Comparison of ENCODE assay signal across 14 mouse cellular contexts in the genomic region with DNA sequence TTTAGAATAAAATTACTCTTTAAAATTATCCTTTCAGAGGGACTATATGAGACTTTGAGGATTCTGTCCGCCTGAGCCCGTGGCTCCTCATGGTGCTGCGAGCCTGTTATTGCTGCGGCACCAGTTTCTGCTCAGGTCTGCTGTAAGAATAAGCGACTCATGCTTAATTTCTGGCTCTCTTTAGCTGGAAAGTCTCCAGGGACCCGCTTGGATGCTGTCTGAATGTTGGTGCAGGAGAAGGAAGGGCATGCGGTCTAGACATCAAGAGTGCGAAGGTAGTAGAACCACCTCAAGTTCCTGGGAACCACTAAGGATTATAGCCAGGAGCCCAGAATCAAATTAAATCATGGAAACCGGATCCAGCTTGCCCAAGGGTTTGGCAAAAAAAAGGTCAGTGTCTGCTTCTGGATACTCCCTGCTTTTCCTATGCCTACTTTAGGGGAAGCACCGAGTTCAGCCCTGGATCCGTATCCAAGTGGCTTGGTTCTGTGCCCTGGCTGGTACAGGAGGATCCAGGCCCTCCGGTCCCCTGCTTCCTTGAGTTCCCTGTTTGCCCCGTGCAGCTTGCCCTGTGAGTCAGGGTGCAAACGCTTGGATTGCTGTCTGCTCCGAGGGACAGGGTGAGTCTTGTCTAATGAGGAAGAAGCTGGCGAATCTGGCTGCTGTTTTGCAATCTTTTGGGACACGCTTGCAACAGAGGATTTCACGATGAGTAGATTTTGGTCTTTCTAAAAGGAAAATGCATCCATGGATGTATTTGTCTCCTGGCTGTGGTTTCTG.
DNase-seq lines count a peak whose midpoint lies in the region; ATAC-seq and TF ChIP-seq lines count a peak whose summit lies in the region.
"Had no signal": no experiment of that assay in that cellular context is flagged by ENCODE, and none has a peak within 500 bp of the region (broad histone marks: within the 10 kb centered on the region; RNA-seq: fewer than 3 reads in every experiment).

No protein-coding gene starts in this region.

- peak; percentile 37 to 49 for DNase-seq in heart, adult 2 months
- peak; percentile 22 for DNase-seq in brain, embryonic 14.5 days (ENCODE audit: low read depth)
- peak; percentile 14 to 37 for DNase-seq in heart, postnatal 36 days
- DNase-seq in embryo, embryonic 10 days (ENCODE audit: low spot score): no peak
- no peak for DNase-seq in midbrain, embryonic 11.5 days (ENCODE audit: low spot score, missing footprints)
- DNase-seq in thymus, postnatal 4 days: no peak
- DNase-seq: kidney, postnatal 4 days; thymus, adult 2 months had no signal

- H3K9me3 ChIP-seq in heart, embryonic 11.5 days (replicated peaks; ENCODE audit: control insufficient read depth, low read length): no peaks in the 10 kb centered on the region
- no peaks in the 10 kb centered on the region for H3K9me3 ChIP-seq in midbrain, embryonic 11.5 days (ENCODE audit: control insufficient read depth, low read length)
- H3K9me3 ChIP-seq: forebrain, embryonic 13.5 days; hindbrain, embryonic 10.5 days; limb, embryonic 12.5 days; neural tube, embryonic 15.5 days had no signal

- peak overlapping the region; percentile 0 for H3ac ChIP-seq in C2C12 (ENCODE audit: control insufficient read depth, insufficient read length, low read depth)

- TF ChIP-seq POLR2A in heart, adult 2 months (IDR thresholded peaks at IDR 0.05; ENCODE audit: insufficient read depth, low read depth, low read length): no peak
- TF ChIP-seq POLR2A in brain, embryonic 14.5 days (IDR thresholded peaks at IDR 0.05; ENCODE audit: borderline replicate concordance, extremely low read depth, insufficient read depth, insufficient read length, poor library complexity, severe bottlenecking): no peak

- intact Hi-C loops in heart, adult 2 months (cut with DNase I): no loop called here
- intact Hi-C loops in heart, postnatal 36 days (cut with DNase I): no loop called here

- H3K79me3 ChIP-seq in C2C12 (ENCODE audit: low read depth): no peaks in the 10 kb centered on the region

- no peak overlapping the region for H3K4me2 ChIP-seq in heart, embryonic 11.5 days
- no peak overlapping the region for H3K4me2 ChIP-seq in midbrain, embryonic 11.5 days
- H3K4me2 ChIP-seq: forebrain, embryonic 13.5 days; limb, embryonic 12.5 days; neural tube, embryonic 15.5 days had no signal

- H3K9ac ChIP-seq in heart, adult 2 months (ENCODE audit: low read depth, low read length): no peak overlapping the region
- H3K9ac ChIP-seq in heart, embryonic 11.5 days (ENCODE audit: low read depth, low read length): no peak overlapping the region
- no peak overlapping the region for H3K9ac ChIP-seq in midbrain, embryonic 11.5 days (ENCODE audit: low read length)
- H3K9ac ChIP-seq: forebrain, embryonic 13.5 days; limb, embryonic 12.5 days; neural tube, embryonic 15.5 days had no signal

- TF ChIP-seq EP300 in heart, adult 2 months (IDR thresholded peaks at IDR 0.05; ENCODE audit: insufficient read depth, low read depth, low read length): no peak

- TF ChIP-seq CTCF in heart, adult 2 months (IDR thresholded peaks at IDR 0.05): no peak
- TF ChIP-seq CTCF in C2C12 (IDR thresholded peaks at IDR 0.05; ENCODE audit: control insufficient read depth, insufficient read depth, insufficient read length): no peak
- no peak for TF ChIP-seq CTCF in brain, embryonic 14.5 days (IDR thresholded peaks at IDR 0.05; ENCODE audit: borderline replicate concordance, extremely low read depth, insufficient read depth, insufficient read length)

- H3K79me2 ChIP-seq in heart, adult 2 months (replicated peaks; ENCODE audit: control insufficient read depth, insufficient read depth, low read length): no peaks in the 10 kb centered on the region
- no peaks in the 10 kb centered on the region for H3K79me2 ChIP-seq in C2C12 (ENCODE audit: control insufficient read depth, insufficient read depth)

- no peaks in the 10 kb centered on the region for H3K27me3 ChIP-seq in heart, adult 2 months (ENCODE audit: control insufficient read depth, insufficient read depth, low read length)
- H3K27me3 ChIP-seq in heart, embryonic 11.5 days (ENCODE audit: control insufficient read depth, insufficient read depth, low read length): no peaks in the 10 kb centered on the region
- no peaks in the 10 kb centered on the region for H3K27me3 ChIP-seq in C2C12 (ENCODE audit: control insufficient read depth, insufficient read depth, insufficient read length)
- H3K27me3 ChIP-seq in midbrain, embryonic 11.5 days (ENCODE audit: control insufficient read depth, insufficient read depth, low read length): no peaks in the 10 kb centered on the region
- H3K27me3 ChIP-seq: forebrain, embryonic 13.5 days; limb, embryonic 12.5 days; neural tube, embryonic 15.5 days had no signal

- H3K4me3 ChIP-seq in heart, adult 2 months: no peak overlapping the region
- no peak overlapping the region for H3K4me3 ChIP-seq in heart, embryonic 11.5 days (ENCODE audit: low read depth, low read length)
- no peak overlapping the region for H3K4me3 ChIP-seq in C2C12 (ENCODE audit: insufficient read depth, poor library complexity, severe bottlenecking)
- no peak overlapping the region for H3K4me3 ChIP-seq in midbrain, embryonic 11.5 days (ENCODE audit: low read depth, low read length)
- H3K4me3 ChIP-seq: forebrain, embryonic 13.5 days; hindbrain, embryonic 10.5 days; limb, embryonic 12.5 days; neural tube, embryonic 15.5 days had no signal

- no peaks in the 10 kb centered on the region for H3K36me3 ChIP-seq in heart, adult 2 months (ENCODE audit: control insufficient read depth, insufficient read depth, low read length)
- H3K36me3 ChIP-seq in heart, embryonic 11.5 days (ENCODE audit: control insufficient read depth, insufficient read depth, low read length): no peaks in the 10 kb centered on the region
- H3K36me3 ChIP-seq in C2C12 (ENCODE audit: control insufficient read depth, insufficient read depth): no peaks in the 10 kb centered on the region
- no peaks in the 10 kb centered on the region for H3K36me3 ChIP-seq in midbrain, embryonic 11.5 days (ENCODE audit: control insufficient read depth, insufficient read depth, low read length)
- H3K36me3 ChIP-seq: hindbrain, embryonic 10.5 days; limb, embryonic 12.5 days; neural tube, embryonic 15.5 days had no signal

- 83% methylated on average over 18 of the region's 18 CpGs for WGBS in heart, adult 2 months
- WGBS in heart, embryonic 11.5 days (ENCODE audit: insufficient replicate concordance): 82% methylated on average over 18 of the region's 18 CpGs
- 90% methylated on average over 18 of the region's 18 CpGs for WGBS in midbrain, embryonic 11.5 days

- ATAC-seq in heart, embryonic 11.5 days (replicated peaks; ENCODE audit: insufficient number of reproducible peaks, low FRiP score, low TSS enrichment): no peak
- ATAC-seq in midbrain, embryonic 11.5 days (ENCODE audit: low FRiP score): no peak
- ATAC-seq: forebrain, embryonic 13.5 days had no signal

- no peak overlapping the region for H3K27ac ChIP-seq in heart, adult 2 months
- no peak overlapping the region for H3K27ac ChIP-seq in heart, embryonic 11.5 days (ENCODE audit: low read depth, low read length)
- H3K27ac ChIP-seq in midbrain, embryonic 11.5 days (ENCODE audit: low read depth, low read length): no peak overlapping the region
- H3K27ac ChIP-seq: forebrain, embryonic 13.5 days; hindbrain, embryonic 10.5 days; limb, embryonic 12.5 days; neural tube, embryonic 15.5 days had no signal

- no peaks in the 10 kb centered on the region for H3K4me1 ChIP-seq in heart, adult 2 months (ENCODE audit: control insufficient read depth, insufficient read depth, low read length)
- H3K4me1 ChIP-seq in heart, embryonic 11.5 days (ENCODE audit: control insufficient read depth, insufficient read depth, low read length): peaks cover 3% of the 10 kb centered on the region; the same call in 1 of the 2 replicates
- no peaks in the 10 kb centered on the region for H3K4me1 ChIP-seq in midbrain, embryonic 11.5 days (ENCODE audit: control insufficient read depth, insufficient read depth, low read length)
- H3K4me1 ChIP-seq: hindbrain, embryonic 10.5 days; neural tube, embryonic 15.5 days had no signal

TF ChIP-seq in C2C12, 6 proteins besides CTCF, POLR2A, EP300 and RAD21:
- TF ChIP-seq CEBPB (IDR thresholded peaks at IDR 0.05; ENCODE audit: low read depth) (peak; percentile 85), FOSL1 (IDR thresholded peaks at IDR 0.05; ENCODE audit: insufficient read depth, low read length, poor library complexity, severe bottlenecking) (no peak)

Comparison
In these comparisons a context has a peak if more than half of its experiments do, and no peak if none do; other contexts are left out.
1. DNase-seq: peak in heart, adult 2 months (2 of 2), brain, embryonic 14.5 days (single experiment) and heart, postnatal 36 days (2 of 2); none in embryo, embryonic 10 days (single experiment), midbrain, embryonic 11.5 days (single experiment) and thymus, postnatal 4 days (single experiment).